Comparison of ENCODE assay signal across 8 mouse cellular contexts in genomic region chr6:38433261-38434033, GRCm38 (mm10). TPM values are rescaled to one million over a fixed set of nuclear protein-coding genes. Genes with fewer than 3 reads are reported as not detected.
DNase-seq lines count a peak whose midpoint lies in the region; ATAC-seq lines count a peak whose summit lies in the region.

Ubn2 (plus strand) TSS chr6:38433950.

- peak; percentile 91 for ATAC-seq in megakaryocyte progenitor cell, adult 5-6 weeks (replicated peaks; ENCODE audit: poor library complexity)

- peak; percentile 100 for DNase-seq in adipocyte (ENCODE audit: low spot score)
- DNase-seq in embryo, embryonic 10 days (ENCODE audit: low spot score): peak; percentile 100
- DNase-seq in gastrocnemius, postnatal 10 days: peak; percentile 97
- peak; percentile 99 for DNase-seq in induced T-regulatory cell, adult 2 months (ENCODE audit: low read depth)
- peak; percentile 96 to 99 for DNase-seq in left cerebral cortex, adult 9 months (ENCODE audit: low spot score in 2 of 2)
- peak; percentile 98 for DNase-seq in right cerebral cortex, postnatal 14 days
- DNase-seq in urinary bladder, postnatal 36 days (ENCODE audit: low spot score in 2 of 2): peak; percentile 93 to 98

RNA-seq across cellular contexts. Expression of gene Ubn2, which starts in this region (rescaled TPM):
- 10 to 100 TPM; 22.4 to 29.0 TPM for total RNA-seq in gastrocnemius, postnatal 10 days (2021)
- 34.8 and 44.5 TPM in 2 replicates for total RNA-seq in megakaryocyte progenitor cell, adult 5-6 weeks (2015)
- 13.5 and 20.6 TPM in 2 replicates for total RNA-seq in megakaryocyte progenitor cell, adult 5-6 weeks (2017)

Comparison
In these comparisons a context has a peak if more than half of its experiments do, and no peak if none do; other contexts are left out.
1. Peak in every context shown above with its lines: DNase-seq and ATAC-seq.